Mouse (Mus musculus) liver, adult 2 months (tissue): ENCODE measurements around the gene Lrrc34. TPM values are rescaled to one million over a fixed set of nuclear protein-coding genes. Genes with fewer than 3 reads are reported as not detected.

ENCODE experiments used
- DNase-seq: peaks from one replicate; pipeline ENCODE4 v3.0.0-alpha.2; 2011; ENCODE audit warnings: low read depth, low spot score; ENCODE audit errors: extremely low read depth
- H3K27ac ChIP-seq: fragments of 200-500 bp; replicated peaks from 2 replicates; pipeline ENCODE4 v1.5.1; 2012; ENCODE audit warnings: low read depth, mild to moderate bottlenecking, control low read depth, inconsistent platforms, low read length; ENCODE audit not compliant: insufficient read depth
- H3K27me3 ChIP-seq: fragments of 200-500 bp; 2 replicates; pipeline ENCODE4 v1.6.1; 2012; ENCODE audit warnings: mild to moderate bottlenecking, moderate library complexity, low read length, inconsistent platforms; ENCODE audit not compliant: control insufficient read depth, insufficient read depth
- H3K36me3 ChIP-seq: fragments of 200-500 bp; 2 replicates; pipeline ENCODE4 v1.6.1; 2012; ENCODE audit warnings: low read length, inconsistent platforms; ENCODE audit not compliant: control insufficient read depth, insufficient read depth
- H3K4me1 ChIP-seq: fragments of 200-500 bp; 2 replicates; pipeline ENCODE4 v1.6.1; 2011; ENCODE audit warnings: low read length; ENCODE audit not compliant: control insufficient read depth, insufficient read depth
- H3K4me3 ChIP-seq: fragments of 200-500 bp; 2 replicates; pipeline ENCODE4 v1.5.1; 2011; ENCODE audit warnings: low read depth, mild to moderate bottlenecking, control low read depth, low read length, moderate library complexity; ENCODE audit not compliant: insufficient read depth
- H3K79me2 ChIP-seq: fragments of 200-500 bp; 2 replicates; pipeline ENCODE4 v1.6.1; 2012; ENCODE audit warnings: inconsistent platforms, mild to moderate bottlenecking, low read length, moderate library complexity; ENCODE audit not compliant: control insufficient read depth, insufficient read depth
- H3K9ac ChIP-seq: fragments of 200-500 bp; 2 replicates; pipeline ENCODE4 v1.6.1; 2012; ENCODE audit warnings: low read depth, mild to moderate bottlenecking, control low read depth, inconsistent platforms, low read length
- CTCF ChIP-seq: fragments of 200-500 bp; IDR thresholded peaks from 2 replicates; pipeline ENCODE4 v1.5.1; 2011; ENCODE audit warnings: low read depth, low read length, control low read depth
- POLR2A ChIP-seq: fragments of 200-500 bp; IDR thresholded peaks from 2 replicates; pipeline ENCODE4 v1.6.1; 2011; ENCODE audit warnings: low read length, control low read depth; ENCODE audit not compliant: insufficient read depth; ENCODE audit errors: extremely low read depth
- WGBS: fragments of 180-500 bp; shearing (Covaris S2); methylation state at CpG from one replicate; pipeline ENCODE4 v1.1.7; 2018; 5-methylcytosine and 5-hydroxymethylcytosine counted together
- polyA plus RNA-seq: library from polyadenylated mRNA; depleted of rRNA; stranded (reverse); fragments of >200 nt; gene quantifications from 2 replicates; pipeline ENCODE4 v1.2.3, GENCODE M21; 2012; rRNA removed
- total RNA-seq: library from RNA; depleted of rRNA; stranded (reverse); fragments of >200 nt; gene quantifications from 2 replicates; pipeline ENCODE4 v1.2.3, GENCODE M21; 2014; rRNA removed

The Lrrc34 gene
- total and polyA plus RNA-seq, 2 experiments: 0.09 TPM; not detected in 1

GRCm38 (mm10) chr3:30588865-30589264 lies 58.8 kb downstream of the Lrrc34 start:
- no peaks in the 10 kb centered on the region for H3K79me2 ChIP-seq
- DNase-seq: no peak
- no peak overlapping the region for H3K9ac ChIP-seq
- peaks cover 4% of the 10 kb centered on the region for H3K4me1 ChIP-seq
- no peak overlapping the region for H3K27ac ChIP-seq
- 81% methylated on average over 6 of the region's 6 CpGs for WGBS
- H3K4me3 ChIP-seq: no peak overlapping the region
- TF ChIP-seq CTCF (no peak), POLR2A (no peak)
- H3K36me3 ChIP-seq: no peaks in the 10 kb centered on the region
- H3K27me3 ChIP-seq: no peaks in the 10 kb centered on the region

Other genes starting within 250 kb of the Lrrc34 start
- gene Mecom, start 99.9 kb downstream of the Lrrc34 start, total RNA-seq: 1.4 and 3.0 TPM in 2 replicates
- gene Mecom, start 99.9 kb downstream of the Lrrc34 start, polyA plus RNA-seq: 0.26 and 0.39 TPM in 2 replicates
- gene Actrt3, start 47.9 kb downstream of the Lrrc34 start, total RNA-seq: 0.07 TPM in 1 of 2 replicates, not detected in the other
- gene Actrt3, start 47.9 kb downstream of the Lrrc34 start, polyA plus RNA-seq: 0.04 TPM in 1 of 2 replicates, not detected in the other
- gene Mynn, start 45.8 kb downstream of the Lrrc34 start, total RNA-seq: 8.8 and 10.5 TPM in 2 replicates
- 3.3 and 5.1 TPM in 2 replicates for gene Mynn, start 45.8 kb downstream of the Lrrc34 start, polyA plus RNA-seq
- gene Lrriq4, start 3.4 kb downstream of the Lrrc34 start, total RNA-seq: not detected in 2 replicates
- gene Lrriq4, start 3.4 kb downstream of the Lrrc34 start, polyA plus RNA-seq: not detected in 2 replicates
- not detected in 2 replicates for gene Lrrc31, start 52.0 kb upstream of the Lrrc34 start, total RNA-seq
- gene Lrrc31, start 52.0 kb upstream of the Lrrc34 start, polyA plus RNA-seq: not detected in 2 replicates
- not detected in 2 replicates for gene Samd7, start 98.4 kb upstream of the Lrrc34 start, total RNA-seq
- not detected in 2 replicates for gene Samd7, start 98.4 kb upstream of the Lrrc34 start, polyA plus RNA-seq
- 56.6 and 77.5 TPM in 2 replicates for gene Sec62, start 145.0 kb upstream of the Lrrc34 start, total RNA-seq
- gene Sec62, start 145.0 kb upstream of the Lrrc34 start, polyA plus RNA-seq: 16.3 and 19.2 TPM in 2 replicates
- 0.83 and 2.5 TPM in 2 replicates for gene Gpr160, start 208.1 kb upstream of the Lrrc34 start, total RNA-seq
- 0.40 and 0.61 TPM in 2 replicates for gene Gpr160, start 208.1 kb upstream of the Lrrc34 start, polyA plus RNA-seq